Mouse (Mus musculus) heart, embryonic 11.5 days (tissue): ENCODE data around the gene Cdk19. TPM values are rescaled to one million over a fixed set of nuclear protein-coding genes. Genes with fewer than 3 reads are reported as not detected.

ENCODE experiments used
- ATAC-seq: fragments of 200-750 bp; cut with Nextera tagmentation; replicated peaks from 2 replicates; pipeline ENCODE4 v1.8.0; 2017; ENCODE audit warnings: moderate library complexity; ENCODE audit not compliant: insufficient number of reproducible peaks, low FRiP score, low TSS enrichment
- H3K27ac ChIP-seq: fragments of 300-500 bp; sonication (generic); 2 replicates; pipeline ENCODE4 v1.5.1; 2014; ENCODE audit warnings: mild to moderate bottlenecking, low read depth, low read length
- H3K27me3 ChIP-seq: fragments of 300-500 bp; sonication (generic); 2 replicates; pipeline ENCODE4 v1.6.1; 2014; ENCODE audit warnings: mild to moderate bottlenecking, low read length, mixed read lengths; ENCODE audit not compliant: control insufficient read depth, insufficient read depth
- H3K36me3 ChIP-seq: fragments of 300-500 bp; sonication (generic); 2 replicates; pipeline ENCODE4 v1.6.1; 2014; ENCODE audit warnings: mild to moderate bottlenecking, low read length, moderate library complexity, mixed read lengths; ENCODE audit not compliant: control insufficient read depth, insufficient read depth
- H3K4me1 ChIP-seq: fragments of 300-500 bp; sonication (generic); 2 replicates; pipeline ENCODE4 v1.6.1; 2014; ENCODE audit warnings: low read length; ENCODE audit not compliant: control insufficient read depth, insufficient read depth
- H3K4me2 ChIP-seq: fragments of 300-500 bp; sonication (generic); 2 replicates; pipeline ENCODE4 v1.6.1; 2014; ENCODE audit warnings: mild to moderate bottlenecking, moderate library complexity
- H3K4me3 ChIP-seq: fragments of 300-500 bp; sonication (generic); 2 replicates; pipeline ENCODE4 v1.5.1; 2014; ENCODE audit warnings: low read depth, low read length
- H3K9ac ChIP-seq: fragments of 300-500 bp; sonication (generic); 2 replicates; pipeline ENCODE4 v1.6.1; 2014; ENCODE audit warnings: mild to moderate bottlenecking, low read depth, low read length, moderate library complexity
- H3K9me3 ChIP-seq: fragments of 300-500 bp; sonication (generic); replicated peaks from 2 replicates; pipeline ENCODE4 v1.6.1; 2016; ENCODE audit warnings: low read length; ENCODE audit not compliant: control insufficient read depth
- WGBS: fragments of 180-500 bp; shearing (Covaris S2); extraction: QIAGEN DNeasy Blood & Tissue Kit; methylation state at CpG from one replicate; pipeline ENCODE4 v1.1.7; 2014; ENCODE audit not compliant: insufficient replicate concordance; 5-methylcytosine and 5-hydroxymethylcytosine counted together
- polyA plus RNA-seq: library from polyadenylated mRNA; unstranded; fragments of >200 nt; fragmentation: Nextera tagmentation; extraction: Ambion mirVana; gene quantifications from 2 replicates; pipeline ENCODE4 v1.2.1, GENCODE M21; 2014

Cdk19 gene
- polyA plus RNA-seq, 1 experiment from 2014 or later: 6.4 TPM

DNA sequence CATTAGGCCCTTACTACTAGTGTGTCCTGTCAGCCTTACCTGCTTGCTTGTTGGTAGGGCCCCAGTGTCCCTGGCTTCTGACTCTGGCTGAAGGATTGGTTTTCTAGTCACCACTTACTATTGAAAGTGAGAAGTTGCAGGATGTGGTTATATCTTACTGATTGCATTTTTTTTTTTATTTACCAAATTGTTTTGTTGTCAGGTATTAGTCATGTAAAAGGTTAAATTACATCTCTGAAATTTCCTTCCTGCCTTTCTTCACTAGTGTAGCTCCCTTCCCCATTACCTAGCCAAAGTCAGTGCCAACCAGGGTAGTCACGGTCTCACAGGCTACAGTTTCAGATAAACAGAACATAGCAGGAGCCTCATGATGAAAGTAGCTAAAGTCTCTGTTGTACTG lies 139.9 kb downstream of the Cdk19 start:
- H3K9me3 ChIP-seq: no peaks in the 10 kb centered on the region
- H3K36me3 ChIP-seq: no peaks in the 10 kb centered on the region
- peaks cover 4% of the 10 kb centered on the region for H3K4me1 ChIP-seq
- no peak overlapping the region for H3K4me3 ChIP-seq
- H3K27ac ChIP-seq: no peak overlapping the region
- no peak overlapping the region for H3K9ac ChIP-seq
- H3K27me3 ChIP-seq: no peaks in the 10 kb centered on the region
- H3K4me2 ChIP-seq: no peak overlapping the region
- WGBS: 86% methylated on average over 1 of the region's 1 CpGs
- ATAC-seq: no peak

DNA sequence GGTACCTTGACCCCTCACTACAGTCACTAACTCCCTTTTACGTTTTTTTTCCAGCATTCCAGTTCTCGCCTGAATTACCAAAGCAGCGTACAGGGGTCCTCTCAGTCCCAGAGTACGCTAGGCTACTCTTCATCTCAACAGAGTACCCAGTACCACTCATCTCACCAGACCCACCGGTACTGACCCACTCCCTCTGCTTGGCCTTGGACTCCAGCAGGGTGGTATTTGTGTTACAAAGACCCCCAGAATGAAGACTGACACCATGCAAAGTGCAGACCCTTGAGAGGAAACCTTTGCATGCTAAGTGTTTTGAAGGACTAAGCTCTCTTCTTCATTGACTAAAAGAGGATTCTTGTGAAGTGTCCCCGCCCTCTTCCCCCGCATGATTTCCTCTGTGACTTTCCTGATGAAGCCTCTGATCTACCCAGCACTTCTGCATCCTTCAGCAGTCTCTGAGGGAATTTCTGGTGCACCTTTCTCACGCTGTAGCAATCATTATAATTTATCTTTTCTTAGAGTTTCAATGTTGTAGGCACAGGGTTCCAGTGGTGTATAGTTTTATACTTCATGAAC lies 140.3 kb downstream of the Cdk19 start:
- no peaks in the 10 kb centered on the region for H3K36me3 ChIP-seq
- no peaks in the 10 kb centered on the region for H3K27me3 ChIP-seq
- no peak for ATAC-seq
- no peak overlapping the region for H3K9ac ChIP-seq
- WGBS: 65% methylated on average over 8 of the region's 8 CpGs
- peaks cover 4% of the 10 kb centered on the region for H3K4me1 ChIP-seq
- no peak overlapping the region for H3K27ac ChIP-seq
- H3K9me3 ChIP-seq: no peaks in the 10 kb centered on the region
- H3K4me2 ChIP-seq: no peak overlapping the region
- H3K4me3 ChIP-seq: no peak overlapping the region

DNA sequence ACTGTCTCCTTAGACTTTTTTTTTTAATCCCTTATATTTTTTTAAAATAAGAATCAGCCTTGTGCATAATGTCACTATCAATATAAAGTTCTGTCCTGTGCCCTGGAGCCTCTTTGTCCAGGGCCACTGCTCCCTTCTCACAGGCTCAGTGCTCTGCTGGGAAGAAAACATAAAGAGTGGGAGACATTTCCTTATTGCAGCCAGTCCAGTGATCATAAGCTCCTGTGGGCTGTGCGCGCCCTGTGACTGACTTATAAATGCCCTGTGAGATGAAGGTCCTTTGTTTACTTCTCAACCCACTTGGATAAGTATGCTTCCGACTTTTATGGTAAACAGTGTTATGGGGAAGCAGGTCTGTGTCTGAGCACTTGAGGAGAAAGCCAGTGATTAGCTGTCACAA lies 142.2 kb downstream of the Cdk19 start:
- Histone ChIP-seq H3K27me3 (no peaks in the 10 kb centered on the region), H3K4me1 (peaks cover 2% of the 10 kb centered on the region; the same call in 1 of the 2 replicates), H3K9me3 (no peaks in the 10 kb centered on the region), H3K27ac (no peak overlapping the region), H3K36me3 (no peaks in the 10 kb centered on the region), H3K4me2 (no peak overlapping the region), H3K4me3 (no peak overlapping the region), H3K9ac (no peak overlapping the region)
- ATAC-seq: no peak
- WGBS: 85% methylated on average over 3 of the region's 3 CpGs

DNA sequence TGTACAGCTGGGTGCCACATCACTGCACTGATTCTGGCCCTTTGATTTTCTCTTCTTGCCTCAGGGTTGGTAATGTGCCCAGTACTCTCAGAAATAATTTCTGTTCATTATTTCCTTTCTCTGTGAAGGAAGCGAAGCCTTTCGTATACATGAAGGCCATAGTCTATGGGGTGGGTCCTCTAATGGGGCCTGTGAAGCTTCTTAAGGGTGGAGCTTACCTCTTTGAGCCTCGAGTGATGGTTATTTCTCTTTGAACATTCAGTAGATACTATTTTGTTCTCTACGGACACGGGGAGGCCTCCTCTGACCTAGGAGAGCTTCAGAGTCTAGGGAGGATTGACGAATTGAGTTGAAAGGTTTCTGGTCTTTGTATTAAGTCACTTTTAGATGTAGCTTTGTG lies 142.9 kb downstream of the Cdk19 start:
- H3K9ac ChIP-seq: no peak overlapping the region
- H3K4me2 ChIP-seq: no peak overlapping the region
- H3K4me1 ChIP-seq: peaks cover 1% of the 10 kb centered on the region; the same call in 1 of the 2 replicates
- WGBS: 81% methylated on average over 6 of the region's 6 CpGs
- no peaks in the 10 kb centered on the region for H3K9me3 ChIP-seq
- H3K36me3 ChIP-seq: no peaks in the 10 kb centered on the region
- ATAC-seq: no peak
- no peak overlapping the region for H3K4me3 ChIP-seq
- no peak overlapping the region for H3K27ac ChIP-seq
- no peaks in the 10 kb centered on the region for H3K27me3 ChIP-seq

DNA sequence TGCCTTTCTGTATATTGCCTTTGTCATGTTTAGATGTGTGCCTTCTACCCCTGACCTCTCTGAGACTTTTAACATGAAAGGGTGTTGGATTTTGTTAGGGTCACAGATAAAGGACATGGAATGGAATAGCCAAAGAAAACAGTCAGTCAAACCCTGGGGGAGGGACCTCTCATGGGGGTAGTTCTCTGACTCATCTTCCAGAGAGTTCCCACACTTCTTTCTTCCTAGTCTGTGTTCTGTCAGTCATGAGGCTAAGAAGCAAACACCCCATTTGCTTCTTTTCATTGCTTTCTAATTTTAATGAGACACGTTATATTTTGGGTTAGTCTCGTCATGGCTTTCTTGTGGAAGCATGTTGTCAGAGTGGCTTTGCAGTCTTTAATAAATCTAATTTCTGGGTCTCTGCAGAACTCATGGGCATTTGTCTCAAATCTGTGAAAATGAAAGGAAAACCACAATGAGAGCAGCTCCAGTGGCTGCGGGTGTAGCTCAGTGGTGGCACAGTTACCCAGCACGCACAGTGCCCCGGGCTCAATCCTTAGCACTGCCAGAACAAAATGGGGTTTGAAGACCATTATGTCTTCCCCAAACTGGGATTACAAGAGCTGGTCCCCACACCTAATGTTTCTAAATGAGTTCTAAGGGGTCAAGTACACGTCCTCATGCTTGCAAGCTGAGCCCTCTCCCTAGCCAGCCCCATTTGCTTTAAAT lies 149.9 kb downstream of the Cdk19 start:
- no peak for ATAC-seq
- no peaks in the 10 kb centered on the region for H3K27me3 ChIP-seq
- no peaks in the 10 kb centered on the region for H3K36me3 ChIP-seq
- H3K4me3 ChIP-seq: no peak overlapping the region
- no peak overlapping the region for H3K9ac ChIP-seq
- no peak overlapping the region for H3K27ac ChIP-seq
- H3K4me2 ChIP-seq: no peak overlapping the region
- 0 out of 2 replicates have a peak, but pooled peaks cover 5% of the 10 kb centered on the region for H3K4me1 ChIP-seq
- no peaks in the 10 kb centered on the region for H3K9me3 ChIP-seq
- 85% methylated on average over 6 of the region's 6 CpGs for WGBS

DNA sequence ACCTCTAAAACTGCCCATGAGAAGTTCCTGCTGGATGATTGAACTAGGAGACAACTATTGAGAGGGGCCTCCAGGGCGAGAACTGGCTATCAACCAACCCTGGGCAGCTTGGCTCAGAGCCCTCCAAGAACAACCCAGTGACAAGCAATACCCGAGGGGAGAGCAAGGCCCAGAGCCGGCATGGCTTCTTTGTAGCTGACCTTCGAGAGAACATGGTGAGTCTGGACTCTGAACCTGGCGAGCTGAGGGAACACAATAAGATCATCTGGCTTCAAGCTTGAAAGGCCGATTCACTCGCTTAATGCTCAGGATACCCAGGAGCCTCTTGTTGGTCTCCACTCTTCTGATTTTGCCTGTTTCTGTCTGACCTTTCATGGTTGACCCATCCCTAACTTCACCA lies 151.8 kb downstream of the Cdk19 start:
- Histone ChIP-seq H3K36me3 (no peaks in the 10 kb centered on the region), H3K9me3 (no peaks in the 10 kb centered on the region), H3K27ac (no peak overlapping the region), H3K27me3 (no peaks in the 10 kb centered on the region), H3K4me2 (no peak overlapping the region), H3K9ac (no peak overlapping the region), H3K4me1 (0 out of 2 replicates have a peak, but pooled peaks cover 5% of the 10 kb centered on the region), H3K4me3 (no peak overlapping the region)
- WGBS: 89% methylated on average over 7 of the region's 7 CpGs
- ATAC-seq: no peak

DNA sequence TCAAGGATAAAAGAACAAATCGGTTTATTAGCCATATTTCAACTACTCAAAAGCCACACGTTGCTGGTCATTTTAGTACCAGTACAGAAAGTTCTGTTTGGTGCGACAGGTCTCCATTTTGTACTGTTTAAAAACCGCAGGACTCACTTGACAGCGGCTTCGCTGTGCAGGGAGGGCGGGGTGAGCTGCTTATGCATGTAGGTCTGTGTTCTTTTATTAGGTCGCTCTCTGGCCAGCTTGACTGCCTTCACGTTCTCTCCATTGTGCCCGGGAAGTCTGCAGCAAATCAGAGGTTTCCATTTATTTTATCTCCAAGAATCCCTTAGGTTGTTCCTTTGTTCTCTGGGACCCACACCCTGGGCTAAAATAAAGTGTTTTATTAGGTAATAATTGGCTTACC lies 152.4 kb downstream of the Cdk19 start:
- H3K27ac ChIP-seq: peak overlapping the region; percentile 46; the same call in 1 of the 2 replicates
- no peaks in the 10 kb centered on the region for H3K36me3 ChIP-seq
- H3K4me1 ChIP-seq: 0 out of 2 replicates have a peak, but pooled peaks cover 5% of the 10 kb centered on the region
- H3K9me3 ChIP-seq: no peaks in the 10 kb centered on the region
- no peak overlapping the region for H3K9ac ChIP-seq
- WGBS: 68% methylated on average over 10 of the region's 10 CpGs
- no peak overlapping the region for H3K4me3 ChIP-seq
- no peak for ATAC-seq
- H3K4me2 ChIP-seq: no peak overlapping the region
- no peaks in the 10 kb centered on the region for H3K27me3 ChIP-seq

DNA sequence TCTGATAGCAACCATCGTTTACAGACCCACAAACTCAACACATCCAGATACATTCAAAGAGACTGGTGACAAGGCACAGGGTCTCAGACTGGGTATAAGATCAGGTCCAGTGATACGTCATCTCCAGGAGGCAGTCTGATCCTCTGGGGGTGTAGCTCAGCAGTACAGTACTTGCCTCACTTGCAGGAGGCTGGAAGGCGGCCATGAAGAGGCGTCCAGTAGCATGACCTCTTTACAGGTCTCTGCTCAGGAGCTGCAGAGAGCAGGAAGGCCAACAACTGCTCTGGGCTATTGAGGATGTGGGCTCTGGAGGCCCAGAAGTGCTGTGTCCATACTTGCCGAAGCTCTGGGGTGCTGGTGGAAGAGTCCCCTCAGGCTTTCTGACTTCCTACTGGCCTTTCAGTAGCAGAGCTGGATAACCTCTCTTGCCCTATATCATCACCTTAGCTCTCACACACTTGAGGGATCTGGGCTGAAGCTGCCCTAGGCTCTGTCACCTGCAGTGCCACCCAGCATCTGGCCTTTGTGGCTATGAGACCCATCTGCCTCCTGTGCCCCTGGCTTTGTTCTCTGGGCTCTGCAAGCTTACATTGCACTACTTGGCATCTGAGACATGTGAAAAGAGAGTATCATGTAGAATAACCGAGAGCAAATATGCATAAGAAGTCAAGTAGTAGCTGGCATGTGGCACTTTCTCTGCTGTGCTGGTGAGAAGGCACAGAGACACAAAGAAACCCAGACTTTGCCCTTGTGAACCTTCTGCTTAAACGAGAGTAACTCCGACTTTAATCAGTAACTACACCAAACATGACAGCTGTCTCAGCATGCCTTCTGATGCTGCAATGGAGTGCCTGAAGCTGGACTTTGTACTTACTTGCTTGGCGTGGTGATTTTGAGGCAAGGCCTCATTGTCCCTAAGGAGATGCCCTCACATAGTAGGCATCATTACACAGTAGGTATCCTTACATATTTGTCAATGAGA lies 155.1 kb downstream of the Cdk19 start:
- no peak overlapping the region for H3K27ac ChIP-seq
- H3K36me3 ChIP-seq: no peaks in the 10 kb centered on the region
- no peak overlapping the region for H3K4me2 ChIP-seq
- 71% methylated on average over 9 of the region's 9 CpGs for WGBS
- no peak overlapping the region for H3K4me3 ChIP-seq
- H3K4me1 ChIP-seq: peaks cover 5% of the 10 kb centered on the region; the same call in 1 of the 2 replicates
- no peaks in the 10 kb centered on the region for H3K9me3 ChIP-seq
- ATAC-seq: no peak
- no peaks in the 10 kb centered on the region for H3K27me3 ChIP-seq
- no peak overlapping the region for H3K9ac ChIP-seq
